Mouse (Mus musculus): Measurements from ENCODE around the gene Mrpl43. TPM values are rescaled to one million over a fixed set of nuclear protein-coding genes. Genes with fewer than 3 reads are reported as not detected.

Mrpl43 gene
- total RNA-seq, 2 experiments from 2014 or later, result 29.3 to 47.9 TPM

DNA sequence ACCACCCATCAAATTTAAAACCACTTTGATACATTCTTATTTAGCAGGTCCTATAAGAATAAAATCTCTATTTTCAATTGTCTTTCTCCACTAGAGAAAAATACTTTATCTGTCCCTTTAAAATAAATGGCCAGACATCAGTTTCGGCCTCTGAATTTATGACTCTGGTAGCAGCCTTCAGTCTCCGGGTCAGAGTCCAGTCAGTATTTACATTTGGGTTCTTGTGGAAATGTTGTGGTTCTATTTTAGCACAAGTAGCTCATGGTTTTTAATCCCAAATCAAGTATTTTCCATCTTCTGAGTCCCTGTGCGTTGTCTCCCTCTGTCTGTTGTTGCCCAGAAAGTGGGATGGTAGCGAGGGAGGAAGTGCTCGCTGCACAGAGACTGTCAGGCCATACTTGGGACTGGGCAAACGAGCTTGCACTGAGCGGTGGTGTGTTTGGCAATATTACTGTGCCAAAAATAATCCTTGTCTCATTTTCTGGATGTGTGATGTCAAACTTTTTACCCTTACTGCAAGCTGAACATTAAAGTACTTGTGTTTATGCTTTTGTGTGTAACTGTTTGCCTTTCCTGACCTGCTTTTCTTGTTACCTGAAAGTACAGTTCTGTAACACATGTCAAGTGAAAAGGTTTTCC lies 23.6 kb downstream of the Mrpl43 start:
- no peak for ATAC-seq (ENCODE audit: poor library complexity, severe bottlenecking)

DNA sequence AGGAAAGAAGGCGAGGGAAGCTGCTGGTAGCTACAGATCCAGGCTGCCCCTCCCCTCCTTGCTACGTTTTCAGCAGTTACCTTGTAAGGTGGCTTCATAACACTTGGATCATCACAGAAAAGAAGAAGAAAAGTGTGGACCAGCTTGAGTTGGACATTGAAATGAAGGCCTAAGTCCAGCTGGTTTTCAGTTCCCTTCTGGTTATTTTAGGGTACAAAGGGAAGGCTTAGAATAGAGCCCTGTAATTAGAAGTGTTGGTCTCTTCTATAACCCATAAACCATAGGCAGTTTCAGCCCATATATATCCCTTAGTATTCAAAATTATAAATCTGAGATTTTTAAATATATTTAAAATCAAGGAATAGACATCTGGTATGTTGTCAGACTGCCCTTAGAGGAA lies 25.5 kb downstream of the Mrpl43 start:
- ATAC-seq (ENCODE audit: poor library complexity, severe bottlenecking), result no peak

DNA sequence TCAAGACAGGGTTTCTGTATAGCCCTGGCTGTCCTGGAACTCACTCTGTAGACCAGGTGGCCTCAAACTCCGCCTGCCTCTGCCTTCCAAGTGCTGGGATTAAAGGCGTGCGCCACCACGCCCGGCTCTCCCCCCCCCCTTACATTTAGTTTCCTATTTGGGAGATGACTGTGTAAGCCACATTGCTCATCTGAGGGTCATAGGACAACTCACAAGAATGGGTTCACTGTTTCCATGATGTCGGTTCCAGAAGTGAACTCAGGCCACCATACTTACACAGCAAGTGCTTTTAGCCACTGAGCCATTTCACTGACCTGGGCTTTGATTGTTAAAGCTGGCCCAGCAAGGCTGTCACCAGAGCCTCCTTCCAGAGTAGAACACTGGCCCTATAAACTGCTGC lies 29.1 kb downstream of the Mrpl43 start:
- no peak for ATAC-seq (ENCODE audit: poor library complexity, severe bottlenecking)

DNA sequence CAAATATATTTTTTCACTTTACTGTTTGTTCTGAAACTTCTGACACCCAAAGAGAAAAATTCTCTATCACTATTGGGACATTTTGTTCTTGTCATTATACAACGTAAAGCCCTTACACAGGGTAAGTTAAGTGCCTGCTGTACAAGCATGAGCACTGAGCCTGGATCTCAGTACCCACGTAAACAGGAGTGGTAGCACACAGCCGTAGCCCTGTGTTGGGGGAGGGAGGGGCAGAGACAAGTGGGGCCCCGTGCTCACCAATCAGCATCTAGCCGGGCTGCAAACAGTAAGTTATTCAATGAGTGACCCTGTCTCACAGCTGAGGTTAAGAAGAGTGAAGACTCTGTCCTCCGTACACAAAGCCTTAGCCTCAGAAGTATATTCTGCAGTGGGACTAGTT lies 29.6 kb downstream of the Mrpl43 start:
- no peak for ATAC-seq (ENCODE audit: poor library complexity, severe bottlenecking)

DNA sequence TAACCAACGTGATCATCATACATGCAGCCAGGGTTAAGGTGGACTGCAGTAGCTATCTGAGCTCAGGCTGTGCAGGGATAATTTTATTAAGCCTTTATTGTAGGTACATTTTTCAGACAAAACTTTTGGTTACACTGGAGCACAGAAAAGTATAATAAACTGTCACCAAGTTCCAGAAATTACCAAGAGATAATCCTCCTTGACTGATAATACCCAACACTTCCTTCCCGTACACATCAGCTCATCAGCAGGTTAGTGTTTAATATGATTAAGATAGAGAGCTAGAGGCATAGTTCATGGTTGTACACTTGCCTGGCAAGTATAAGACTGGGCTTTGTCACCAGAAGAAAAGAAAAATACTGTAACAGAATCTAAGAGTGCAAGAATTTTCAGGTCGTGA lies 37.9 kb downstream of the Mrpl43 start:
- no peak for ATAC-seq (ENCODE audit: poor library complexity, severe bottlenecking)

DNA sequence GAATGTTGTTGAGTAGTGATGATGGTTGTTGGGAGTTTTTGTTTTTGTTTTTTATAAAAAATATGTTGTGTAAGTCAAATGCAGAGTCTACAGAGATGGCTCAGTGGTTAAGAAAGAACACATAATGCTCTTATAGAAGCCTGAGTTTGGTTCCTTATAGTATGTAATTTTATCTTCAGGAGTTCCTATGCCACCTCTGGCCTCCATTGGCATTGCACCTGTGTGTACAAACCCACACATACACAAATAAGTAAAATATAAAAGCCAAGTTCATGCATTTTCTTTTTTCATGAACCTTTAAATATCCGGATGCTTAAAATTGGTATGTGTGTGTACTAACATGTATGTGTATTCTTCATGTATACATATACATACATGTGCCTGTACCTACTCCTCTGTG lies 40.3 kb downstream of the Mrpl43 start:
- no peak for ATAC-seq (ENCODE audit: poor library complexity, severe bottlenecking)

DNA sequence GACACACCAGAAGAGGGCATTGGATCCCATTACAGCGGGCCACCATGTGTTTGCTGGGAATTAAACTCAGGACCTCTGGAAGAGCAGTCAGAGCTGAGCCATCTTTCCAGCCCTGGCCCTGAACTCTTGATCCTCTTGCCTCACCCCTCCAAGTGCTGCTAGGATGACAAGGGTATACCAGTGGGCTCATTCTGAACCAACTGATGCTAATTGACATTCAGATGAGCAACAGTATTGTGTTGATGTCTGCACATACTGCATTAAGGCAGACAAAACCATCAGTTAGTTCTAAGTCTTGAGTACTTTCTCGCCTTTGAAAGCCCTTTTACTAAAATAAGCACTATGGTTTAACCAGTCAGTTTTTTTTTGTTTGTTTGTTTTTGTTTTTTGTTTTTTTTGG lies 46.6 kb downstream of the Mrpl43 start:
- no peak for ATAC-seq (ENCODE audit: poor library complexity, severe bottlenecking)

Other genes with a start within 250 kb of the Mrpl43 start
- 27.8 and 30.1 TPM in 2 replicates for gene Slf2, start 75.3 kb downstream of the Mrpl43 start, total RNA-seq (2015)
- 36.3 and 43.2 TPM in 2 replicates for gene Slf2, start 75.3 kb downstream of the Mrpl43 start, total RNA-seq (2017)
- not detected in 2 replicates for gene Sema4g, start 17.3 kb downstream of the Mrpl43 start, total RNA-seq (2015)
- gene Sema4g, start 17.3 kb downstream of the Mrpl43 start, total RNA-seq (2017), result not detected in 2 replicates
- gene Twnk, start 779 bp downstream of the Mrpl43 start, total RNA-seq (2015), result 6.2 and 6.3 TPM in 2 replicates
- gene Twnk, start 779 bp downstream of the Mrpl43 start, total RNA-seq (2017), result 6.5 and 6.8 TPM in 2 replicates
- 0.32 and 0.36 TPM in 2 replicates for gene Lzts2, start 8.0 kb upstream of the Mrpl43 start, total RNA-seq (2015)
- 0.37 and 0.51 TPM in 2 replicates for gene Lzts2, start 8.0 kb upstream of the Mrpl43 start, total RNA-seq (2017)
- not detected in 2 replicates for gene Pdzd7, start 39.3 kb upstream of the Mrpl43 start, total RNA-seq (2015)
- gene Pdzd7, start 39.3 kb upstream of the Mrpl43 start, total RNA-seq (2017), result not detected in 2 replicates
- 36.9 and 40.7 TPM in 2 replicates for gene Sfxn3, start 41.1 kb upstream of the Mrpl43 start, total RNA-seq (2015)
- gene Sfxn3, start 41.1 kb upstream of the Mrpl43 start, total RNA-seq (2017), result 9.4 and 10.0 TPM in 2 replicates
- gene Kazald1, start 68.8 kb upstream of the Mrpl43 start, total RNA-seq (2015), result 0.23 TPM in 1 of 2 replicates, not detected in the other
- 0.41 TPM in 1 of 2 replicates, not detected in the other for gene Kazald1, start 68.8 kb upstream of the Mrpl43 start, total RNA-seq (2017)
- not detected in 2 replicates for gene Tlx1, start 144.2 kb upstream of the Mrpl43 start, total RNA-seq (2015)
- gene Tlx1, start 144.2 kb upstream of the Mrpl43 start, total RNA-seq (2017), result not detected in 2 replicates
- not detected in 2 replicates for gene Lbx1, start 229.4 kb upstream of the Mrpl43 start, total RNA-seq (2015)
- not detected in 2 replicates for gene Lbx1, start 229.4 kb upstream of the Mrpl43 start, total RNA-seq (2017)

Data from megakaryocyte, adult 5-6 weeks (primary cell).